Mouse (Mus musculus) testis, adult 2 months (tissue): ENCODE data around the gene Tmem140. TPM values are rescaled to one million over a fixed set of nuclear protein-coding genes. Genes with fewer than 3 reads are reported as not detected.

Experiments used
- H3K27ac ChIP-seq: fragments of 200-500 bp; 2 replicates; pipeline ENCODE4 v1.5.1; 2012; ENCODE audit warnings: low read depth, low read length; ENCODE audit not compliant: control insufficient read depth, insufficient read depth
- H3K27me3 ChIP-seq: fragments of 200-500 bp; 2 replicates; pipeline ENCODE4 v1.6.1; 2012; ENCODE audit warnings: mild to moderate bottlenecking, low read length, moderate library complexity; ENCODE audit not compliant: control insufficient read depth, insufficient read depth
- H3K36me3 ChIP-seq: fragments of 200-500 bp; 2 replicates; pipeline ENCODE4 v1.6.1; 2012; ENCODE audit warnings: mild to moderate bottlenecking, low read length; ENCODE audit not compliant: control insufficient read depth, insufficient read depth
- H3K4me1 ChIP-seq: fragments of 200-500 bp; 2 replicates; pipeline ENCODE4 v1.6.1; 2012; ENCODE audit warnings: low read length; ENCODE audit not compliant: control insufficient read depth, insufficient read depth
- H3K4me3 ChIP-seq: fragments of 200-500 bp; 2 replicates; pipeline ENCODE4 v1.5.1; 2012; ENCODE audit warnings: low read depth, mild to moderate bottlenecking, low read length, moderate library complexity, mixed read lengths; ENCODE audit not compliant: control insufficient read depth
- CTCF ChIP-seq: fragments of 200-500 bp; IDR thresholded peaks from 2 replicates; pipeline ENCODE4 v1.5.1; 2012; ENCODE audit warnings: low read depth, mild to moderate bottlenecking, inconsistent platforms, low read length, moderate library complexity; ENCODE audit not compliant: control insufficient read depth, insufficient read depth, insufficient replicate concordance
- POLR2A ChIP-seq: fragments of 200-500 bp; IDR thresholded peaks from 2 replicates; pipeline ENCODE4 v1.6.1; 2012; ENCODE audit warnings: low read depth, mild to moderate bottlenecking, inconsistent platforms, low read length, moderate library complexity; ENCODE audit not compliant: control insufficient read depth
- polyA plus RNA-seq: library from polyadenylated mRNA; depleted of rRNA; stranded (reverse); fragments of >200 nt; gene quantifications from 2 replicates; pipeline ENCODE4 v1.2.3, GENCODE M21; 2012; rRNA removed

Tmem140 gene
- 1.1 and 1.3 TPM in 2 replicates for polyA plus RNA-seq

DNA sequence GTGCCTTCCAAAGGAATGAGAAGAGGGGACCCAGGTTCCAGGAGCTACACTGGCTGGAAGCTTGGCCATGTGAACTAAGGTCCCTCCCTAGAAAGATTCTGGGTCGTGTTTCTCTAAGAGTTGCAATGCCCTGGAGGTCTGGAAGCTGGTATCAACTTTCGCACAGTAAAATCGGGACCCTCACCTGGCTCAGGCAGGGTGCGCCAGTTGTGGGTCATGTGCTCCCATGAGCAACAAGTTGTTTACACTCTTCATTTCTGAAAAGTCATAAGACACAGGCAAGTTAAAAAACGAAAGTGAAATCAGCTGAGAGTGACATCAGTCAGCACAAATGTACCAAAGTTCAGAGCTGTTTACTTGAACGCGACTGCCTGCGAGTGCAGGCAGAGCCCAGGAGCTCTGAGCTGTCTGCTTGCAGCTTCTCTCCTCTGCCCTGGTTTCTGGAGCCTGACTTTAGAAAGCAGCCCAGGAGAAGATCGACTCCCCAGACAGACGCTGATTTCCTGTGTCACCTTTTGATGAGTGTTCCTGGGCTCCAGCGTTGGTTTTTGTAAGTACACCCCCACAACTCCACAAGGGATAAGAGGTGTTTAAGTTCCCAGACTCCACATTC is at the start of gene Tmem140:
Tmem140 (plus strand) TSS at position 356 of the 613 bp plus-strand sequence.
- TF ChIP-seq POLR2A = 0 out of 2 replicates have a peak, but pooled peaks have one; percentile 40
- no peak for TF ChIP-seq CTCF
- Histone ChIP-seq H3K4me1 (peaks cover 5% of the 10 kb centered on the region; the same call in 1 of the 2 replicates), H3K4me3 (peak within 1 kb of the TSS; percentile 72), H3K27ac (peak within 1 kb of the TSS; percentile 88), H3K27me3 (no peaks in the 10 kb centered on the region), H3K36me3 (no peaks in the 10 kb centered on the region)

DNA sequence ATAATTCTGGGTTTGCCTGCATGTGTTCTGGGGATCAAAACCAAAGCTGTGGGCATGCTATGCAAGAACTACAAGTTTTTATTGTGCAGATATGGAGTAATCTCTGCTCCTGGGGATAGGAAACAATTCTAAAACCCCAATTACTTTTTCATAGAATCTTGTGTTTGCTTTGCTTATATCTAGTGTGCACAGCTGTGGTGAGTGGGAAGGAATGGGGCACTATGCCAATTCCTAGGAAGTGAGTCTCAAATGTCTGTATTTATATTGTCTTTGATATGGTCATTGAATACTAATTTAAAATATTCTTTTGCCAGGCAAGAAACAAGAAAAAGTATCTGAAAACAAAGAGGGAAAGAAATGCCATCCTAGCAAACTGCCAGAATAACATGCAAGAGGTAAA is 38.5 kb upstream of the Tmem140 start:
- Histone ChIP-seq H3K27ac (no peak overlapping the region), H3K27me3 (no peaks in the 10 kb centered on the region), H3K4me3 (no peak overlapping the region), H3K36me3 (no peaks in the 10 kb centered on the region), H3K4me1 (no peaks in the 10 kb centered on the region)
- no peak for TF ChIP-seq POLR2A
- no peak for TF ChIP-seq CTCF

DNA sequence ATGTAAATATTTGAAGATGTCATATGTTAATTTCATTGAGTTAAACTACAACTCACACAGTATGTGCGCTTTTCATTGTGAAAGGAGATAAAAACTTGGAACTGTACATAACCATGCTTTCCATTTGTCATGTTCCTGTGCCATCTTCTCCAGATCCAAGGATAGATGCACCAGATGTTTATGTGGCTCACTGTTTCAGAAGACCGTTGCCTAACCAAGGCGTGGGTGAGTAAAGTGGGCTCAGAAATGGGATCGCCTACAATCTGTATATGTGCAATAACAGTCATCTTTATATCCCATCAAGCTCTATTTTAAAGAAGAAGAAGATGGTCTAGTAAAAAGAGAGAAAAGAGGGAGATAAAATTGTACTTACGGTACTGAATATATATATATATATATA is 30.6 kb upstream of the Tmem140 start:
- Histone ChIP-seq H3K4me3 (no peak overlapping the region), H3K4me1 (no peaks in the 10 kb centered on the region), H3K36me3 (no peaks in the 10 kb centered on the region), H3K27me3 (no peaks in the 10 kb centered on the region), H3K27ac (no peak overlapping the region)
- no peak for TF ChIP-seq POLR2A
- TF ChIP-seq CTCF = no peak

- H3K4me3 ChIP-seq = no peak overlapping the region
- H3K27me3 ChIP-seq = no peaks in the 10 kb centered on the region
- H3K27ac ChIP-seq = no peak overlapping the region
- no peaks in the 10 kb centered on the region for H3K36me3 ChIP-seq
- H3K4me1 ChIP-seq = peaks cover 5% of the 10 kb centered on the region; the same call in 1 of the 2 replicates
- no peak for TF ChIP-seq CTCF
- no peak for TF ChIP-seq POLR2A
Measured at GRCm38 (mm10) chr6:34861546-34862053, 1.3 kb upstream of the Tmem140 start.

- TF ChIP-seq CTCF = no peak
- TF ChIP-seq POLR2A = no peak
- Histone ChIP-seq H3K4me1 (peaks cover 5% of the 10 kb centered on the region; the same call in 1 of the 2 replicates), H3K27me3 (no peaks in the 10 kb centered on the region), H3K27ac (peak overlapping the region; percentile 88), H3K4me3 (peak overlapping the region; percentile 72), H3K36me3 (no peaks in the 10 kb centered on the region)
Measured at GRCm38 (mm10) chr6:34862381-34862780, 565 bp upstream of the Tmem140 start.

DNA sequence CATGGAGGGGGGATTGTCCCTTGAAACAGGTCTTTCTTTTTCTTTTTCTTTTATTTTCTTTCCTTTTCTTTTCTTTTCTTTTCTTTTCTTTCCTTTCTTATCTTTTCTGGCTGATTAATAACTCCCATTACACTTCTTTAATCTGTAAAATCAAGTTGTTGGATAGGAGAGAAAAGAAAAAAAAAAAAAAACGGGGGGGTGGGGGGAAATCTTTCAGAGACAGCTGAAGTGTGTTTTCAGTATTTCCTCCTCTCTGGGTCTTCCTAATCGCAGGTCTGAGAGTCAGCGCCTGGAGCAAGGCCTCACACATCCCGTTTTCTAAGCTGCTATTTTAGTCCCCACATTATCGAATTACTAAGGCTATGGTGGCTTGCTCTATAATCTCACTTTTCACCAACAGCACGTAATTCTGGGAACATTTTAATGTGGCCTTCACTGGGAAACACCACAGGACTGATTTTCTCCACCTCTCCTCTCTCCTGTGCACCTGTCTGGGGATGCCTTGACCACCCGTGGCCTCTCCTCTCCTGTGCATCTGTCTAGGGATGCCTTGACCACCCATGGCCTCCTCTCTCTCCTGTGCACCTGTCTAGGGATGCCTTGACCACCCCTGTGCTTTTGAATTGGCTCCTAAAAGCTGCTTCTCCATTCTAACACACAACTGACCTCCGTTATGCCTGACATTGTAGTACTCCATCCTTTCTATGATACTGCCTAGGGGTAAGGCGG is 1.0 kb downstream of the Tmem140 start:
- Histone ChIP-seq H3K27ac (no peak overlapping the region), H3K4me3 (no peak overlapping the region), H3K27me3 (no peaks in the 10 kb centered on the region), H3K36me3 (no peaks in the 10 kb centered on the region), H3K4me1 (peaks cover 5% of the 10 kb centered on the region; the same call in 1 of the 2 replicates)
- no peak for TF ChIP-seq POLR2A
- TF ChIP-seq CTCF = no peak

DNA sequence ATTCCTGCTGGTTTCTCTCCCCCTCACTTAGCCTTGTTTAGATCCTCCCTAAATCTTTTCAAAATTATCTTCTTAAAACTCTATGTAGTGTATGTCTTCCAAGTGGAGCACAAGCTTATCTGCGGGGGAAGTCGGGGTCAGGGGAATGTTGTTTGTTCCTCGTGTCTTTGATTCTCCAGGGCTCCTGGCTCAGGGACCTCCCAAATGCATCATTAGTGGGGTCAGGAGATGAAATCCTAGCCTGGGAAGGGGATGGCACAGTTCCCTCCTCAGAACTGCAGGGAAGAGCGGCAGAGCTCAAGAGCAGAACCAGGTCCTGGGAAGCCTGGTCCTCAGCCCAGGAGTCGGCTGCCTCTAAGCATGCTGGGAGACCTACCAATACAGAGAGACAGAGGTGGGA is 2.3 kb downstream of the Tmem140 start:
- H3K4me1 ChIP-seq = peaks cover 5% of the 10 kb centered on the region; the same call in 1 of the 2 replicates
- H3K36me3 ChIP-seq = no peaks in the 10 kb centered on the region
- H3K4me3 ChIP-seq = no peak overlapping the region
- H3K27me3 ChIP-seq = no peaks in the 10 kb centered on the region
- no peak overlapping the region for H3K27ac ChIP-seq
- no peak for TF ChIP-seq CTCF
